Mouse (Mus musculus) macrophage (primary cell): ENCODE results near the gene Gm21900. TPM values are rescaled to one million over a fixed set of nuclear protein-coding genes. Genes with fewer than 3 reads are reported as not detected.
"Not testable (repeated sequence)": the region's sequence is repeated elsewhere in the genome, so short reads cannot be mapped to it uniquely, and the experiment has no call there.

Experiments used
- H3K27ac ChIP-seq: fragments of 350-480 bp; formaldehyde crosslinking; 2 replicates; pipeline ENCODE4 v1.9.0; 2021
- H3K36me3 ChIP-seq: fragments of 350-480 bp; formaldehyde crosslinking; 2 replicates; pipeline ENCODE4 v1.9.0; 2021; ENCODE audit errors: inconsistent target
- H3K4me3 ChIP-seq: fragments of 350-480 bp; formaldehyde crosslinking; 2 replicates; pipeline ENCODE4 v1.9.0; 2021; ENCODE audit errors: inconsistent target
- H3K79me2 ChIP-seq: fragments of 350-480 bp; formaldehyde crosslinking; 2 replicates; pipeline ENCODE4 v1.9.0; 2021; ENCODE audit errors: inconsistent target
- WGBS: methylation state at CpG from one replicate; pipeline ENCODE4 v1.1.7; 2026; ENCODE audit warnings: inconsistent platforms; ENCODE audit not compliant: missing documents; 5-methylcytosine and 5-hydroxymethylcytosine counted together
- polyA plus RNA-seq: library from polyadenylated mRNA; stranded (reverse); fragments of 250-400 nt; gene quantifications from 3 replicates; pipeline ENCODE4 v1.2.4, GENCODE M21; 2018; ENCODE audit warnings: inconsistent platforms
- total RNA-seq, 78 experiments: library from RNA; depleted of rRNA; stranded (reverse); fragments of 250-400 nt; gene quantifications; 1 replicate in 9 of 78; 2 replicates in 24 of 78; 3 replicates in 43 of 78; 4 replicates in 2 of 78; pipeline ENCODE4 v1.2.4; 2018; ENCODE audit warnings: inconsistent platforms in 56 of 78

Gene Gm21900
- not detected for total RNA-seq (2018; cell fraction: chromatin; rRNA removed)
- not detected for total RNA-seq (2018; cell fraction: cytosol; rRNA removed)
- not detected for total RNA-seq (2018; cell fraction: nucleus; rRNA removed)
- not detected in 3 replicates for polyA plus RNA-seq

DNA sequence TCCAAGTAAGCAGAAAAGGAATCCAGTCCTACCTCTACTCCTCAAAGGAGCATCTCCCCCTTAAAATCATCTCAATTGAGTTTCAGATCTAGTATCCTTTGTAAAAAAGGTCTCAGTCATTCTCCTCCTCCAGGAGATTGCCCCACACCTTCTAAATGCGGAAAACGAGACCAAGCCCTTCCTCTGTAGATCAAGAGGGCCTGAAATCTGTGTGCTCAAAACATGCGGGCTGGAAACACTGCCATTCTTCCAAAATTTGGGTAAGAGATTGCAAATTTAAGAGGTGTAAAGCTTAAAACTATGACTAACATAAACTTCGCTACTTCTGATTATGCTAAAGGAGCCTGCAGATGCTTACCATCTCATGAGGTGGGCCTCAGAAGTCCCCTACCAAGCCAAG lies at the start of gene Gm21900:
Gene Gm21900 (plus strand): TSS at position 301 of the 400 bp plus-strand sequence.
- not testable (repeated sequence) for H3K79me2 ChIP-seq, H3K27ac ChIP-seq, H3K4me3 ChIP-seq, H3K36me3 ChIP-seq
- no CpG with 5 or more reads among the region's 4 CpGs for WGBS

DNA sequence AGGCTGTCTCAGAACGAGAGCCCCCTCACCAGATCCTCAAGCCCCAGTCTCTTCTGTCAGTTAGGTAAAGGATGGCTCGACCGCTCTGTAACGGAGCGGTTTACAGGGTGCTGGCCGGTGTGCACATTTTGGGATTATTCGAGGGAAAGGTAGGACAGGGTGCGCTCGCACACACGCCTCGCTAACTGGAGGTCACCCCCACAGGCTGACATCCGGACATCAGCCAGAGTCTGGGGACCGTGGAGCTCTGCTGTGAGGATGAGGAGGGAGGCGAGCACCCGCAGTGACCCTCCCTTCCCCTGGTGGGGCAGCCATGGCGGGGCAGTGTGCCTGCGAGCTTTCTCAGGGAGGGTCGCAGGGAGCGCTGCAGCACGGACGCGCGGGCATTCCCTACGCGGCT lies 27.4 kb downstream of the Gm21900 start:
- no CpG with 5 or more reads among the region's 25 CpGs for WGBS
- not testable (repeated sequence) for H3K79me2 ChIP-seq, H3K4me3 ChIP-seq, H3K36me3 ChIP-seq, H3K27ac ChIP-seq

Other genes starting within 250 kb of the Gm21900 start
- gene Gm28510, start 203.6 kb upstream of the Gm21900 start, polyA plus RNA-seq = not detected in 3 replicates
- not detected in 3 replicates for gene Gm20737, start 80.3 kb upstream of the Gm21900 start, polyA plus RNA-seq
- not detected in 3 replicates for gene Gm21775, start 62.9 kb upstream of the Gm21900 start, polyA plus RNA-seq
- gene Gm20777, start 136.1 kb downstream of the Gm21900 start, polyA plus RNA-seq = not detected in 3 replicates